Mouse (Mus musculus): ENCODE data around the gene Cav3. TPM values are rescaled to one million over a fixed set of nuclear protein-coding genes. Genes with fewer than 3 reads are reported as not detected.

Cav3 gene
- polyA plus RNA-seq, 1 experiment = not detected

GRCm38 (mm10) chr6:112491521-112491920 is 32.2 kb downstream of the Cav3 start:
- TF ChIP-seq CTCF (IDR thresholded peaks at IDR 0.05; ENCODE audit: insufficient read depth, low read depth, low read length) = no peak
- TF ChIP-seq POLR2A (IDR thresholded peaks at IDR 0.05; ENCODE audit: insufficient read depth, low read depth, low read length) = no peak
- no peak overlapping the region for H3K27ac ChIP-seq (ENCODE audit: insufficient read depth, low read depth, low read length)
- H3K4me3 ChIP-seq (ENCODE audit: insufficient read depth, low read depth, low read length) = no peak overlapping the region
- 74% methylated on average over 8 of the region's 8 CpGs for WGBS
- peaks cover 22% of the 10 kb centered on the region for H3K4me1 ChIP-seq (ENCODE audit: control insufficient read depth, insufficient read depth, low read length)

- H3K4me3 ChIP-seq (ENCODE audit: insufficient read depth, low read depth, low read length) = no peak overlapping the region
- TF ChIP-seq CTCF (IDR thresholded peaks at IDR 0.05; ENCODE audit: insufficient read depth, low read depth, low read length) (no peak), POLR2A (IDR thresholded peaks at IDR 0.05; ENCODE audit: insufficient read depth, low read depth, low read length) (no peak)
- WGBS = 91% methylated on average over 6 of the region's 6 CpGs
- peaks cover 22% of the 10 kb centered on the region for H3K4me1 ChIP-seq (ENCODE audit: control insufficient read depth, insufficient read depth, low read length)
- no peak overlapping the region for H3K27ac ChIP-seq (ENCODE audit: insufficient read depth, low read depth, low read length)
Measured at GRCm38 (mm10) chr6:112492656-112493055, 33.4 kb downstream of the Cav3 start.

- H3K4me1 ChIP-seq (ENCODE audit: control insufficient read depth, insufficient read depth, low read length) = peaks cover 22% of the 10 kb centered on the region
- WGBS = 93% methylated on average over 9 of the region's 9 CpGs
- no peak overlapping the region for H3K27ac ChIP-seq (ENCODE audit: insufficient read depth, low read depth, low read length)
- TF ChIP-seq POLR2A (IDR thresholded peaks at IDR 0.05; ENCODE audit: insufficient read depth, low read depth, low read length) = no peak
- TF ChIP-seq CTCF (IDR thresholded peaks at IDR 0.05; ENCODE audit: insufficient read depth, low read depth, low read length) = no peak
- no peak overlapping the region for H3K4me3 ChIP-seq (ENCODE audit: insufficient read depth, low read depth, low read length)
Measured at GRCm38 (mm10) chr6:112493371-112493770, 34.1 kb downstream of the Cav3 start.

GRCm38 (mm10) chr6:112494620-112495081 is 35.3 kb downstream of the Cav3 start:
- Histone ChIP-seq H3K4me3 (ENCODE audit: insufficient read depth, low read depth, low read length) (no peak overlapping the region), H3K27ac (ENCODE audit: insufficient read depth, low read depth, low read length) (no peak overlapping the region), H3K4me1 (ENCODE audit: control insufficient read depth, insufficient read depth, low read length) (peaks cover 12% of the 10 kb centered on the region)
- WGBS = 57% methylated on average over 10 of the region's 10 CpGs
- TF ChIP-seq POLR2A (IDR thresholded peaks at IDR 0.05; ENCODE audit: insufficient read depth, low read depth, low read length) = no peak
- TF ChIP-seq CTCF (IDR thresholded peaks at IDR 0.05; ENCODE audit: insufficient read depth, low read depth, low read length) = no peak

- Histone ChIP-seq H3K27ac (ENCODE audit: insufficient read depth, low read depth, low read length) (no peak overlapping the region), H3K4me1 (ENCODE audit: control insufficient read depth, insufficient read depth, low read length) (peaks cover 7% of the 10 kb centered on the region), H3K4me3 (ENCODE audit: insufficient read depth, low read depth, low read length) (no peak overlapping the region)
- TF ChIP-seq POLR2A (IDR thresholded peaks at IDR 0.05; ENCODE audit: insufficient read depth, low read depth, low read length) (no peak), CTCF (IDR thresholded peaks at IDR 0.05; ENCODE audit: insufficient read depth, low read depth, low read length) (no peak)
- WGBS = 78% methylated on average over 4 of the region's 4 CpGs
Measured at GRCm38 (mm10) chr6:112495219-112495618, 35.9 kb downstream of the Cav3 start.

GRCm38 (mm10) chr6:112496291-112497060 is 37.2 kb downstream of the Cav3 start:
- no peak for TF ChIP-seq CTCF (IDR thresholded peaks at IDR 0.05; ENCODE audit: insufficient read depth, low read depth, low read length)
- TF ChIP-seq POLR2A (IDR thresholded peaks at IDR 0.05; ENCODE audit: insufficient read depth, low read depth, low read length) = no peak
- WGBS = 78% methylated on average over 8 of the region's 8 CpGs
- Histone ChIP-seq H3K4me3 (ENCODE audit: insufficient read depth, low read depth, low read length) (no peak overlapping the region), H3K4me1 (ENCODE audit: control insufficient read depth, insufficient read depth, low read length) (peaks cover 2% of the 10 kb centered on the region; the same call in 1 of the 2 replicates), H3K27ac (ENCODE audit: insufficient read depth, low read depth, low read length) (no peak overlapping the region)

GRCm38 (mm10) chr6:112497456-112497855 is 38.2 kb downstream of the Cav3 start:
- WGBS = 92% methylated on average over 2 of the region's 2 CpGs
- TF ChIP-seq CTCF (IDR thresholded peaks at IDR 0.05; ENCODE audit: insufficient read depth, low read depth, low read length) (no peak), POLR2A (IDR thresholded peaks at IDR 0.05; ENCODE audit: insufficient read depth, low read depth, low read length) (no peak)
- H3K27ac ChIP-seq (ENCODE audit: insufficient read depth, low read depth, low read length) = no peak overlapping the region
- H3K4me1 ChIP-seq (ENCODE audit: control insufficient read depth, insufficient read depth, low read length) = peaks cover 2% of the 10 kb centered on the region; the same call in 1 of the 2 replicates
- H3K4me3 ChIP-seq (ENCODE audit: insufficient read depth, low read depth, low read length) = no peak overlapping the region

GRCm38 (mm10) chr6:112498716-112499115 is 39.4 kb downstream of the Cav3 start:
- 94% methylated on average over 3 of the region's 3 CpGs for WGBS
- peaks cover 2% of the 10 kb centered on the region; the same call in 1 of the 2 replicates for H3K4me1 ChIP-seq (ENCODE audit: control insufficient read depth, insufficient read depth, low read length)
- no peak for TF ChIP-seq CTCF (IDR thresholded peaks at IDR 0.05; ENCODE audit: insufficient read depth, low read depth, low read length)
- no peak for TF ChIP-seq POLR2A (IDR thresholded peaks at IDR 0.05; ENCODE audit: insufficient read depth, low read depth, low read length)
- H3K4me3 ChIP-seq (ENCODE audit: insufficient read depth, low read depth, low read length) = no peak overlapping the region
- H3K27ac ChIP-seq (ENCODE audit: insufficient read depth, low read depth, low read length) = no peak overlapping the region

- WGBS = 80% methylated on average over 2 of the region's 2 CpGs
- no peak overlapping the region for H3K4me3 ChIP-seq (ENCODE audit: insufficient read depth, low read depth, low read length)
- H3K4me1 ChIP-seq (ENCODE audit: control insufficient read depth, insufficient read depth, low read length) = peaks cover 2% of the 10 kb centered on the region; the same call in 1 of the 2 replicates
- no peak overlapping the region for H3K27ac ChIP-seq (ENCODE audit: insufficient read depth, low read depth, low read length)
- TF ChIP-seq POLR2A (IDR thresholded peaks at IDR 0.05; ENCODE audit: insufficient read depth, low read depth, low read length) (no peak), CTCF (IDR thresholded peaks at IDR 0.05; ENCODE audit: insufficient read depth, low read depth, low read length) (no peak)
Measured at GRCm38 (mm10) chr6:112499456-112499855, 40.2 kb downstream of the Cav3 start.
